Mouse (Mus musculus): ENCODE results near the gene Kcnj1. TPM values are rescaled to one million over a fixed set of nuclear protein-coding genes. Genes with fewer than 3 reads are reported as not detected.

Kcnj1 gene
- not detected for total RNA-seq (2023)

GRCm38 (mm10) chr9:32372202-32372601 lies at the start of gene Kcnj1:
Gene Kcnj1, plus strand, starts transcription at chr9:32372493.

DNA sequence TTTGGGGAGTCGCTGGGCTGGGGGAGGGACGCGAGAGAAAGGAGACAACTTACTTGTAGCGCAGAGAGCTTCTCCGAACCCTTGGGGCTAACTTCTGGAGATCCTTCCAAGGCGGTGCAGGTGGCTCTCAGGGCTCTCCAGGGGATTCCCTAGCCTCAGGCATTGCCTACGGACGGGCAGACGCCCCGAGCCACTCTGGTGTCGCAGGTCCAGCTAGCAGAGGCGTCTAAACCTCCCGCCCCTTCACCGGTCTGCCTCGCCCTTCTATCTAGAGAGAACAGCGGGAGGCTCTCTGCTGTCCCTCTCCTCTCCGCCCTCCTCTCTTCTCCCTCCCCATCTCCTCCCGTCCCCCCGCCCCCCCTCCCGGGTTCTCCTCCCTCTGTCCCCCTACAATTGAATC lies 28.2 kb upstream of the Kcnj1 start, which contains the start of gene Kcnj5:
Gene Kcnj5 (minus strand): TSS at position 300 of the 400 bp plus-strand sequence.

Other genes with a start within 250 kb of the Kcnj1 start
- gene Kcnj5, start 28.1 kb upstream of the Kcnj1 start, total RNA-seq (2023), result not detected
- gene Fli1, start 170.4 kb downstream of the Kcnj1 start, total RNA-seq (2023), result 100 to 1,000 TPM in 1 of 2 experiments, 10 to 100 TPM in 1; 88.8 to 102 TPM

All from monocyte, adult 59 days (primary cell).